30 mouse cellular contexts compared by ENCODE assay signal in the genomic region with DNA sequence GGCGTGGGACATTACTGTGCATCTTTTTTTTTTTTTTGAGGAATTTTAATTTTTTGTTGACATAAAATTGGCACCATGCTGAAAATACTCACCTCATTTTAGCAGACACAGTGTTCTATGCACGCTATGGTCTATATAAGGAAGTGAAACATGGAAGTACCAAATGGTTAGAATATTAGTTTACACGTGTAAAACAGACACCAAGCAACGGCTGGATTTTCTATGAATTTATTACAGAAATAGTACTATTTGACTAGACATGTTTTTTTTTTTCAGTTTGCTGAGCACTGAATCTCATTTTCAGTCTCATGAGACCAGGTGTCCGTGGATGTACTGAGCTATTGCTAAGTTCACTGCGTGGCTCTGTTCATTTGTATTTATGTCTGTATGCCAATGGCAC. TPM values are rescaled to one million over a fixed set of nuclear protein-coding genes. Genes with fewer than 3 reads are reported as not detected.
A peak's percentile ranks its signal among the peaks of the same experiment; 100 is the strongest.
DNase-seq lines count a peak whose midpoint lies in the region; ATAC-seq and TF ChIP-seq lines count a peak whose summit lies in the region.
"Had no signal": no experiment of that assay in that cellular context is flagged by ENCODE, and none has a peak within 500 bp of the region (broad histone marks: within the 10 kb centered on the region; RNA-seq: fewer than 3 reads in every experiment).

No protein-coding gene starts in this region.

- no peak overlapping the region for H3K27ac ChIP-seq in liver, postnatal 0 days (ENCODE audit: low read depth)
- H3K27ac ChIP-seq in liver, embryonic 12.5 days, result no peak overlapping the region
- no peak overlapping the region for H3K27ac ChIP-seq in kidney, embryonic 16.5 days (ENCODE audit: low read length)
- H3K27ac ChIP-seq: embryonic facial prominence, embryonic 12.5 days; hindbrain, embryonic 13.5 days; liver, embryonic 13.5 days; lung, embryonic 15.5 days; midbrain, embryonic 13.5 days; neural tube, embryonic 15.5 days had no signal

- H3K4me1 ChIP-seq in liver, postnatal 0 days (ENCODE audit: insufficient read depth), result no peaks in the 10 kb centered on the region
- no peaks in the 10 kb centered on the region for H3K4me1 ChIP-seq in liver, embryonic 12.5 days
- no peaks in the 10 kb centered on the region for H3K4me1 ChIP-seq in kidney, embryonic 16.5 days (ENCODE audit: insufficient read depth, low read length)
- H3K4me1 ChIP-seq: embryonic facial prominence, embryonic 12.5 days; hindbrain, embryonic 13.5 days; liver, embryonic 13.5 days; lung, embryonic 15.5 days; midbrain, embryonic 13.5 days; neural tube, embryonic 15.5 days had no signal

- H3K4me3 ChIP-seq in liver, postnatal 0 days (ENCODE audit: low read depth, low read length), result no peak overlapping the region
- no peak overlapping the region for H3K4me3 ChIP-seq in liver, embryonic 12.5 days
- H3K4me3 ChIP-seq in kidney, embryonic 16.5 days (ENCODE audit: low read length), result no peak overlapping the region
- H3K4me3 ChIP-seq: embryonic facial prominence, embryonic 12.5 days; heart, embryonic 12.5 days; hindbrain, embryonic 13.5 days; liver, embryonic 13.5 days; lung, embryonic 15.5 days; megakaryocyte, embryonic 14.5 days; midbrain, embryonic 13.5 days; neural tube, embryonic 15.5 days had no signal

- no peak overlapping the region for H3K9ac ChIP-seq in liver, postnatal 0 days (replicated peaks)
- no peak overlapping the region for H3K9ac ChIP-seq in liver, embryonic 12.5 days
- no peak overlapping the region for H3K9ac ChIP-seq in kidney, embryonic 16.5 days (replicated peaks; ENCODE audit: low read length)
- H3K9ac ChIP-seq: embryonic facial prominence, embryonic 12.5 days; heart, embryonic 12.5 days; hindbrain, embryonic 13.5 days; liver, embryonic 13.5 days; lung, embryonic 15.5 days; midbrain, embryonic 13.5 days; neural tube, embryonic 15.5 days had no signal

- H3K36me3 ChIP-seq in liver, postnatal 0 days (replicated peaks; ENCODE audit: insufficient read depth, low read length), result peaks cover 23% of the 10 kb centered on the region
- H3K36me3 ChIP-seq in liver, embryonic 12.5 days, result peaks cover 27% of the 10 kb centered on the region
- H3K36me3 ChIP-seq in kidney, embryonic 16.5 days (ENCODE audit: insufficient read depth, low read length), result peaks cover 22% of the 10 kb centered on the region

- no peak overlapping the region for H3K4me2 ChIP-seq in liver, postnatal 0 days (ENCODE audit: low read depth, low read length)
- H3K4me2 ChIP-seq in liver, embryonic 12.5 days, result no peak overlapping the region
- no peak overlapping the region for H3K4me2 ChIP-seq in kidney, embryonic 16.5 days (replicated peaks; ENCODE audit: low read depth, low read length)
- H3K4me2 ChIP-seq: embryonic facial prominence, embryonic 12.5 days; heart, embryonic 12.5 days; hindbrain, embryonic 13.5 days; liver, embryonic 13.5 days; lung, embryonic 15.5 days; midbrain, embryonic 13.5 days; neural tube, embryonic 15.5 days had no signal

- 70% methylated on average over 6 of the region's 6 CpGs for WGBS in liver, postnatal 0 days (ENCODE audit: insufficient replicate concordance)
- WGBS in liver, embryonic 12.5 days (ENCODE audit: insufficient replicate concordance), result 72% methylated on average over 6 of the region's 6 CpGs
- 88% methylated on average over 6 of the region's 6 CpGs for WGBS in kidney, embryonic 16.5 days

- TF ChIP-seq EP300 in liver, postnatal 0 days (IDR thresholded peaks at IDR 0.05; ENCODE audit: low read depth), result peak; percentile 37; the same call in 1 of the 2 replicates

- ATAC-seq in liver, postnatal 0 days, result 0 out of 2 replicates have a peak, but pooled peaks have one; percentile 16
- no peak for ATAC-seq in liver, embryonic 12.5 days
- peak; percentile 63 for ATAC-seq in megakaryocyte progenitor cell, adult 5-6 weeks (replicated peaks; ENCODE audit: poor library complexity)
- no peak for ATAC-seq in kidney, embryonic 16.5 days (ENCODE audit: low FRiP score, low TSS enrichment)
- ATAC-seq: forebrain, embryonic 14.5 days; intestine, embryonic 16.5 days; midbrain, embryonic 13.5 days had no signal

- TF ChIP-seq CTCF in liver, postnatal 0 days (IDR thresholded peaks at IDR 0.05; ENCODE audit: low read depth), result no peak

- H3K9me3 ChIP-seq in liver, postnatal 0 days (ENCODE audit: low read length), result no peaks in the 10 kb centered on the region
- no peaks in the 10 kb centered on the region for H3K9me3 ChIP-seq in liver, embryonic 12.5 days (replicated peaks)
- H3K9me3 ChIP-seq in kidney, embryonic 16.5 days (ENCODE audit: low read length), result no peaks in the 10 kb centered on the region
- H3K9me3 ChIP-seq: embryonic facial prominence, embryonic 12.5 days; heart, embryonic 12.5 days; hindbrain, embryonic 13.5 days; liver, embryonic 13.5 days; lung, embryonic 15.5 days; megakaryocyte, embryonic 14.5 days; midbrain, embryonic 13.5 days; neural tube, embryonic 15.5 days had no signal

- no peaks in the 10 kb centered on the region for H3K27me3 ChIP-seq in liver, postnatal 0 days (ENCODE audit: insufficient read depth, low read length)
- H3K27me3 ChIP-seq in liver, embryonic 12.5 days (replicated peaks), result no peaks in the 10 kb centered on the region
- H3K27me3 ChIP-seq in kidney, embryonic 16.5 days (ENCODE audit: insufficient read depth, low read length), result no peaks in the 10 kb centered on the region
- H3K27me3 ChIP-seq: embryonic facial prominence, embryonic 12.5 days; heart, embryonic 12.5 days; hindbrain, embryonic 13.5 days; liver, embryonic 13.5 days; lung, embryonic 15.5 days; megakaryocyte, embryonic 14.5 days; midbrain, embryonic 13.5 days; neural tube, embryonic 15.5 days had no signal

- no peak for DNase-seq in liver, postnatal 0 days
- DNase-seq in spleen, postnatal 36 days (ENCODE audit: low spot score in 2 of 2), result peak; percentile 56 to 67
- no peak for DNase-seq in spleen, postnatal 14 days (ENCODE audit: low spot score in 2 of 2)
- DNase-seq in cerebellum, postnatal 14 days, result no peak
- no peak for DNase-seq in urinary bladder, postnatal 25 days (ENCODE audit: low spot score)
- DNase-seq: adrenal gland, postnatal 14 days; cerebellum, adult 18-20 months; cerebellum, postnatal 10 days; embryo, embryonic 11 days; gastrocnemius, postnatal 14 days; heart, adult 18-20 months; heart, postnatal 4 days; kidney, adult 8-10 months; kidney, postnatal 10 days; layer of hippocampus, postnatal 36 days; left cerebral cortex, postnatal 4 days; liver, embryonic 13.5 days; spleen, adult 18-20 months had no signal

RNA-seq across cellular contexts. Expression of gene Rgmb, which starts 56.9 kb away (rescaled TPM):
- 1.3 and 1.6 TPM in 2 replicates for polyA plus RNA-seq in liver, postnatal 0 days (2015; fragmentation: Nextera tagmentation; extraction: Ambion mirVana)
- polyA plus RNA-seq in liver, embryonic 12.5 days (2016; fragmentation: Nextera tagmentation; extraction: Ambion mirVana), result 2.7 and 3.1 TPM in 2 replicates
- total RNA-seq in megakaryocyte progenitor cell, adult 5-6 weeks (2015), result 0.05 TPM in 1 of 2 replicates, not detected in the other
- total RNA-seq in megakaryocyte progenitor cell, adult 5-6 weeks (2017), result 0.04 and 0.14 TPM in 2 replicates
- polyA plus RNA-seq in kidney, embryonic 16.5 days (2015; fragmentation: Nextera tagmentation; extraction: Ambion mirVana), result 10.1 and 12.2 TPM in 2 replicates

Comparison
In these comparisons a context has a peak if more than half of its experiments do, and no peak if none do; other contexts are left out.
1. ATAC-seq: peak in liver, postnatal 0 days (single experiment) and megakaryocyte progenitor cell, adult 5-6 weeks (single experiment); none in liver, embryonic 12.5 days (single experiment) and kidney, embryonic 16.5 days (single experiment).
2. DNase-seq: peak in spleen, postnatal 36 days (2 of 2); none in liver, postnatal 0 days (single experiment), spleen, postnatal 14 days (0 of 2), cerebellum, postnatal 14 days (0 of 2) and urinary bladder, postnatal 25 days (single experiment).